ENCODE assay signal across 9 mouse cellular contexts in the genomic region with DNA sequence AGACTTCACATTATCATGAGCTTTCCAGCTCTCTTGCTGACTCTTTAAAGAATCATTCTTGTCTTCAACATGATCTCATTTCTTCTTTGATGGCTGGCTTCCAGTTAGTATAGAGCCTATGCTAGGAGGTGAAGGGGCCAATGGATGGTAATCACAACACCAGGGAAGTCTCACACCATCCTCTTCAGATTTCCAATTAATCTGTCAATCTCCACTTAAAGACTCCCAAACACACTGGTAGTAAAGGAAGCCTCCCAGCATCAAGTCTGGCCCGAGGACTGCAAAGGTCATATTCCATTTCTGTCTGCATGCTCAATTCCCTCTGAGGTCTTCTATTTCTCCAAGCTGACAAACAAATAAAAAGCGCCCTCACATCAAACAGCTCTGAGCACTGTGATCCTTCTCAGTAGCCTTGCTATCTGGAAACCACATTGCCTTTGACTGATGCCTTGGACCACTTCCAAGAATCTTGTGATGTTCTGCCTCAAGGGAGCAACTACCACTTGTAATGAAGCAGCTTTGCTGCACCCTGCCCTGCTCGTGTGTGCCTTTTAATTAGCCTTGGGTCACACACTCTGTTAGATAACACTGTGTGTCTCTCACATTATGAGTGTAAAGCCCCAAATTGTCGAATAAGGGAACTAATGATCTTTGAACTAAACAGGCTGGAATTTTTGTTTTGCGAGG.
DNase-seq lines count a peak whose midpoint lies in the region; ATAC-seq and TF ChIP-seq lines count a peak whose summit lies in the region.
"Had no signal": no experiment of that assay in that cellular context is flagged by ENCODE, and none has a peak within 500 bp of the region (broad histone marks: within the 10 kb centered on the region; RNA-seq: fewer than 3 reads in every experiment).

No protein-coding gene starts in this region.

- no peak overlapping the region for H3K4me2 ChIP-seq in forebrain, embryonic 13.5 days
- H3K4me2 ChIP-seq in hindbrain, postnatal 0 days (ENCODE audit: low read depth, low read length), result no peak overlapping the region
- no peak overlapping the region for H3K4me2 ChIP-seq in neural tube, embryonic 14.5 days (ENCODE audit: low read depth, low read length)
- H3K4me2 ChIP-seq: limb, embryonic 15.5 days had no signal

- TF ChIP-seq POLR2A in cerebellum, adult 2 months (IDR thresholded peaks at IDR 0.05; ENCODE audit: borderline replicate concordance, insufficient read depth, low read length), result no peak

- no peaks in the 10 kb centered on the region for H3K9me3 ChIP-seq in forebrain, embryonic 13.5 days (replicated peaks)
- H3K9me3 ChIP-seq in hindbrain, postnatal 0 days (ENCODE audit: low read length), result no peaks in the 10 kb centered on the region
- no peaks in the 10 kb centered on the region for H3K9me3 ChIP-seq in neural tube, embryonic 14.5 days (ENCODE audit: control insufficient read depth, low read length)
- H3K9me3 ChIP-seq: limb, embryonic 15.5 days had no signal

- no peak overlapping the region for H3K4me3 ChIP-seq in layer of hippocampus, adult 2 months
- H3K4me3 ChIP-seq in forebrain, embryonic 13.5 days, result no peak overlapping the region
- no peak overlapping the region for H3K4me3 ChIP-seq in hindbrain, postnatal 0 days (ENCODE audit: low read length)
- H3K4me3 ChIP-seq in neural tube, embryonic 14.5 days (ENCODE audit: low read depth, low read length), result no peak overlapping the region
- no peak overlapping the region for H3K4me3 ChIP-seq in cerebellum, adult 2 months (replicated peaks; ENCODE audit: insufficient read depth, low read depth, low read length)
- H3K4me3 ChIP-seq: limb, embryonic 15.5 days had no signal

- WGBS in forebrain, embryonic 13.5 days, result 25% methylated on average over 5 of the region's 5 CpGs
- 39% methylated on average over 5 of the region's 5 CpGs for WGBS in hindbrain, postnatal 0 days
- 35% methylated on average over 5 of the region's 5 CpGs for WGBS in neural tube, embryonic 14.5 days
- WGBS in cerebellum, adult 2 months, result 39% methylated on average over 5 of the region's 5 CpGs

- ATAC-seq in forebrain, embryonic 13.5 days, result peak; percentile 98
- no peak for ATAC-seq in hindbrain, postnatal 0 days
- peak; percentile 95 for ATAC-seq in neural tube, embryonic 14.5 days (ENCODE audit: low read depth)

- H3K27me3 ChIP-seq in forebrain, embryonic 13.5 days, result no peaks in the 10 kb centered on the region
- no peaks in the 10 kb centered on the region for H3K27me3 ChIP-seq in hindbrain, postnatal 0 days (ENCODE audit: insufficient read depth, low read length)
- H3K27me3 ChIP-seq in neural tube, embryonic 14.5 days (ENCODE audit: control insufficient read depth, insufficient read depth, low read length), result no peaks in the 10 kb centered on the region
- H3K27me3 ChIP-seq in cerebellum, adult 2 months (ENCODE audit: control insufficient read depth, insufficient read depth, low read length), result no peaks in the 10 kb centered on the region
- H3K27me3 ChIP-seq: limb, embryonic 15.5 days had no signal

- DNase-seq in layer of hippocampus, postnatal 10 days (ENCODE audit: low spot score in 2 of 2), result peak; percentile 4 to 16
- DNase-seq in layer of hippocampus, adult 2 months (ENCODE audit: low spot score in 2 of 2), result no peak
- peak; percentile 46 for DNase-seq in hindbrain, postnatal 0 days (ENCODE audit: low spot score)
- no peak for DNase-seq in cerebellum, adult 2 months
- DNase-seq in spleen, postnatal 10 days (ENCODE audit: low spot score in 2 of 2), result no peak
- DNase-seq: thymus, postnatal 4 days had no signal

- H3K27ac ChIP-seq in layer of hippocampus, adult 2 months, result no peak overlapping the region
- 0 out of 2 replicates have a peak overlapping the region, but pooled peaks have one; percentile 25 for H3K27ac ChIP-seq in forebrain, embryonic 13.5 days
- H3K27ac ChIP-seq in hindbrain, postnatal 0 days, result no peak overlapping the region
- peak overlapping the region; percentile 16; the same call in 1 of the 2 replicates for H3K27ac ChIP-seq in neural tube, embryonic 14.5 days (ENCODE audit: low read depth, low read length)
- no peak overlapping the region for H3K27ac ChIP-seq in cerebellum, adult 2 months (ENCODE audit: insufficient read depth, low read length)
- H3K27ac ChIP-seq: limb, embryonic 15.5 days had no signal

- H3K9ac ChIP-seq in forebrain, embryonic 13.5 days, result no peak overlapping the region
- no peak overlapping the region for H3K9ac ChIP-seq in hindbrain, postnatal 0 days (replicated peaks; ENCODE audit: low read length)
- H3K9ac ChIP-seq in neural tube, embryonic 14.5 days (replicated peaks; ENCODE audit: low read depth, low read length), result no peak overlapping the region
- H3K9ac ChIP-seq: limb, embryonic 15.5 days had no signal

- TF ChIP-seq CTCF in layer of hippocampus, adult 2 months (conservative IDR thresholded peaks at IDR 0.05), result no peak
- no peak for TF ChIP-seq CTCF in hindbrain, postnatal 0 days (IDR thresholded peaks at IDR 0.05; ENCODE audit: low read depth)
- TF ChIP-seq CTCF in cerebellum, adult 2 months (IDR thresholded peaks at IDR 0.05; ENCODE audit: borderline replicate concordance, insufficient read depth, low read depth, low read length), result no peak

- no peaks in the 10 kb centered on the region for H3K36me3 ChIP-seq in forebrain, embryonic 13.5 days (ENCODE audit: poor library complexity, severe bottlenecking)
- no peaks in the 10 kb centered on the region for H3K36me3 ChIP-seq in hindbrain, postnatal 0 days (ENCODE audit: insufficient read depth, low read length)
- no peaks in the 10 kb centered on the region for H3K36me3 ChIP-seq in neural tube, embryonic 14.5 days (ENCODE audit: control insufficient read depth, insufficient read depth, low read length)
- H3K36me3 ChIP-seq: limb, embryonic 15.5 days had no signal

- peaks cover 9% of the 10 kb centered on the region for H3K4me1 ChIP-seq in forebrain, embryonic 13.5 days
- H3K4me1 ChIP-seq in hindbrain, postnatal 0 days (ENCODE audit: insufficient read depth, low read length), result no peaks in the 10 kb centered on the region
- peaks cover 4% of the 10 kb centered on the region; the same call in 1 of the 2 replicates for H3K4me1 ChIP-seq in neural tube, embryonic 14.5 days (ENCODE audit: control insufficient read depth, insufficient read depth, low read length)
- no peaks in the 10 kb centered on the region for H3K4me1 ChIP-seq in cerebellum, adult 2 months (ENCODE audit: control insufficient read depth, insufficient read depth, low read length)
- H3K4me1 ChIP-seq: limb, embryonic 15.5 days had no signal

Comparison
In these comparisons a context has a peak if more than half of its experiments do, and no peak if none do; other contexts are left out.
1. DNase-seq: peak in layer of hippocampus, postnatal 10 days (2 of 2) and hindbrain, postnatal 0 days (single experiment); none in layer of hippocampus, adult 2 months (0 of 2), cerebellum, adult 2 months (0 of 2) and spleen, postnatal 10 days (0 of 2).
2. H3K27ac ChIP-seq: peak in forebrain, embryonic 13.5 days (single experiment) and neural tube, embryonic 14.5 days (single experiment); none in layer of hippocampus, adult 2 months (single experiment), hindbrain, postnatal 0 days (single experiment) and cerebellum, adult 2 months (single experiment).